Mouse (Mus musculus) heart, adult 2 months (tissue): ENCODE measurements around the gene Trim72.

ENCODE experiments used
- CTCF ChIP-seq: fragments of 200-600 bp; IDR thresholded peaks from 2 replicates; pipeline ENCODE4 v1.8.1; 2022; ENCODE audit warnings: antibody characterized with exemption, mild to moderate bottlenecking, moderate library complexity
- EP300 ChIP-seq: fragments of 200-500 bp; IDR thresholded peaks from 2 replicates; pipeline ENCODE4 v1.6.1; 2011; ENCODE audit warnings: low read depth, low read length, control low read depth; ENCODE audit not compliant: insufficient read depth
- POLR2A ChIP-seq: fragments of 200-500 bp; IDR thresholded peaks from 2 replicates; pipeline ENCODE4 v1.6.1; 2011; ENCODE audit warnings: mild to moderate bottlenecking, low read depth, low read length, control low read depth; ENCODE audit not compliant: insufficient read depth

GRCm38 (mm10) chr7:128024932-128025331, 21.2 kb downstream of the Trim72 start:
- TF ChIP-seq CTCF, result no peak
- TF ChIP-seq POLR2A, result no peak
- TF ChIP-seq EP300, result no peak
